Mouse (Mus musculus): ENCODE data around the gene Dkk2.

GRCm38 (mm10) chr3:132037670-132038069 lies 47.4 kb upstream of the Dkk2 start:
- no peak for TF ChIP-seq CTCF (IDR thresholded peaks at IDR 0.05; ENCODE audit: low read depth, low read length)
- no peak for TF ChIP-seq POLR2A (IDR thresholded peaks at IDR 0.05; ENCODE audit: insufficient read depth, low read length)
- no peak for TF ChIP-seq EP300 (IDR thresholded peaks at IDR 0.05; ENCODE audit: insufficient read depth, low read depth, low read length)
